Mouse (Mus musculus): ENCODE data around the gene Olfr1394. TPM values are rescaled to one million over a fixed set of nuclear protein-coding genes. Genes with fewer than 3 reads are reported as not detected.

Olfr1394 gene
- polyA plus RNA-seq, 2 experiments: not detected

DNA sequence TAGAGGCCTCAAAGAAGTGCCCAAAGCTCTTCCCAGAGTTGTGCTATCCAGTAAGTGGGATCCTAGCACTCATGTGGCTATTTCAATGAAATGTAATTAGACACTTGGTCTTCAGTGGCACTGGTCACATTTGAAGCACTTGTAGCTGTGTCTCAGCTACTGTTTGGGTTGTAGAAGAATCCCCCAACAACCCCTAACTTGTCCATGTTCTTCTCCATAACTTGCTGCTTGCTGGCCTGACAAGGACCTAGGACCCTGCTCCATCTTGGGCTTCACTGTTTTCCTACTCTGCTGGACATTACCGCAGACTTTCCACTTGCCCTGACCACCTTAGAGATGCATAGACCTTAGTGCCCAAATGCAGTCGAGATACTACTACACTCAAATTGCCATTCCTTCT, 47.9 kb downstream of the Olfr1394 start:
- TF ChIP-seq CTCF (IDR thresholded peaks at IDR 0.05; ENCODE audit: low read depth): no peak
- 41% methylated on average over 2 of the region's 2 CpGs for WGBS (ENCODE audit: insufficient replicate concordance)

DNA sequence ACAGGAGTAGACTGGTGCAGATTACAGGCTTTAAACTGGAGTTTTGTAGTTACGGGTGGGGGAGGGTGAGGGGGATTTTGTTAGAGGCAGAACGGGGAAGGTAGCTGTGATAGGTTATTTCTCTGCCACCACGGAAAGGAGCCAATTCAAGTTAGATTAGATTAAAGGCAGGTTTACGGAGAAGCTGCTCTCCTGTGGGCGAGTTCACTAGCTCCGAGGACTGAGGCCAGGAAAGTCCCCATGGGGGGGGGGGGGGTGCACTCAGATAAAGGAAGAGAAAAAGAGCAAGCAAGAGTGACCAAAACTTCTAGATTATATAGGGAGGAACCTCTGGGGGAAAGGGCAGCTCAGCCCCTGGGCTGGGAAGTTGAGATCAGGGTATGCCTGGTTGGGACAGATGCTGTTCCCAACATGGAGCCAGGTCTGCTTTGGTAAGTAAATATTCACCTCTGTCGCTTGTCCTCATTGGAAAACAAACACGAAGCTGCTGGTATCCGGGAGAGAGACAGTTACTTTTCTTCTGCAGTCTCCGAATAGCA, 48.4 kb downstream of the Olfr1394 start:
- TF ChIP-seq CTCF (IDR thresholded peaks at IDR 0.05; ENCODE audit: low read depth): no peak
- no peak for TF ChIP-seq EP300 (IDR thresholded peaks at IDR 0.05; ENCODE audit: low read depth)
- WGBS (ENCODE audit: insufficient replicate concordance): under 1% methylated on average over 10 of the region's 10 CpGs
- DNase-seq (ENCODE audit: low read depth in 3 of 3, low spot score in 3 of 3): peak in 1 of 3 experiments; percentile 58
- peaks cover 28 to 33% of the 10 kb centered on the region in 2 experiments for H3K4me1 ChIP-seq (replicated peaks; ENCODE audit: control insufficient read depth in 2 of 2, insufficient read depth in 2 of 2, low read length in 1 of 2)
- ATAC-seq (ENCODE audit: insufficient read depth): peak; percentile 10; the same call in 1 of the 2 replicates
- H3K4me3 ChIP-seq (ENCODE audit: insufficient read depth in 1 of 2, low read depth in 2 of 2, low read length in 2 of 2): peak overlapping the region; percentile 88 to 90
- no peaks in the 10 kb centered on the region for H3K9me3 ChIP-seq (ENCODE audit: control insufficient read depth, low read length)
- no peaks in the 10 kb centered on the region for H3K27me3 ChIP-seq (ENCODE audit: control insufficient read depth, insufficient read depth, low read length)
- H3K4me2 ChIP-seq (ENCODE audit: low read depth): peak overlapping the region; percentile 93
- H3K9ac ChIP-seq (replicated peaks): peak overlapping the region; percentile 96
- no peaks in the 10 kb centered on the region for H3K36me3 ChIP-seq (replicated peaks; ENCODE audit: control insufficient read depth, insufficient read depth, low read depth)
- H3K27ac ChIP-seq: peak overlapping the region; percentile 94

More for the DNA sequence above, 47.9 kb downstream of the Olfr1394 start:
- no peak for ATAC-seq (ENCODE audit: insufficient read depth)
- no peak for DNase-seq (ENCODE audit: low read depth in 3 of 3, low spot score in 3 of 3)
- no peaks in the 10 kb centered on the region for H3K36me3 ChIP-seq (replicated peaks; ENCODE audit: control insufficient read depth, insufficient read depth, low read depth)
- no peaks in the 10 kb centered on the region for H3K9me3 ChIP-seq (ENCODE audit: control insufficient read depth, low read length)
- H3K9ac ChIP-seq (replicated peaks): peak overlapping the region; percentile 96
- H3K4me3 ChIP-seq (ENCODE audit: insufficient read depth in 1 of 2, low read depth in 2 of 2, low read length in 2 of 2): peak overlapping the region; percentile 88 to 90
- H3K27ac ChIP-seq: peak overlapping the region; percentile 94
- H3K4me2 ChIP-seq (ENCODE audit: low read depth): peak overlapping the region; percentile 93
- H3K27me3 ChIP-seq (ENCODE audit: control insufficient read depth, insufficient read depth, low read length): no peaks in the 10 kb centered on the region
- peaks cover 24 to 28% of the 10 kb centered on the region in 2 experiments for H3K4me1 ChIP-seq (replicated peaks; ENCODE audit: control insufficient read depth in 2 of 2, insufficient read depth in 2 of 2, low read length in 1 of 2)

DNA sequence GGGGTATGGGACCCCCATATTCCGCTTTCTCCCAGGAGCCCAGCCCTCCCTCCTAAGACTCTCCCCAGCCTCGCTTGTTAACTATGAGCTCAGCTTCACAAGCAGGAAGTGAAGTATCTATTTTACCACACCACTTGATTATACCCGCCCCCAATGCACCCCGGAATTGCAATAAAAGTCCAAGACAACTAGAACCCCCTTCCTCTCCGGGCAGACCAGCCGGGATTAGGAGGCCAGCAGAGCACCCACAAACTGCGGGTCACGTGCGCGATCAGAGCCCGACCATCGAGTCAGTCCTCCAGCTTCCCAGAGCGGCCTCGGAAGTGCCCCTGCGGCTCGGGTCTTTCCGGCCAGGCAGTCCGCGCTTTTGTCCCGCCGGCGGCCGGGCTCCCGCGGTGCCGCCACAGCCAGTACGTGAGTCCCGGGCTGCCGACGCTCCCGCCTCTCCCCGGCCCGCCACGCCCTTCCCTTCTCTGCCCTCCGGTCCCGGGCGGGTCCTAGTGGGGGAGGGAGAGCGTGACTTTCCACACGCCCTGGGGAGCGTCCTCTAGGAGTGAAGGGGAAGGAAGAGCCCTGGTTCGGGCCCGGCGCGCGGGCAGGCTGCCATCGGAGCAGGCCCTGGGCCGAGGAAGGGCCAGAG, 49.1 kb downstream of the Olfr1394 start, which contains the start of gene Zfp62:
Zfp62 (plus strand) TSS at position 164 of the 640 bp plus-strand sequence.
- no peaks in the 10 kb centered on the region for H3K9me3 ChIP-seq (ENCODE audit: control insufficient read depth, low read length)
- H3K27ac ChIP-seq: peak within 1 kb of the TSS; percentile 94
- no peaks in the 10 kb centered on the region for H3K36me3 ChIP-seq (replicated peaks; ENCODE audit: control insufficient read depth, insufficient read depth, low read depth)
- peak; percentile 50 for TF ChIP-seq EP300 (IDR thresholded peaks at IDR 0.05; ENCODE audit: low read depth)
- no peak; the same call in 1 of the 2 replicates for TF ChIP-seq CTCF (IDR thresholded peaks at IDR 0.05; ENCODE audit: low read depth)
- H3K4me2 ChIP-seq (ENCODE audit: low read depth): peak within 1 kb of the TSS; percentile 93
- H3K27me3 ChIP-seq (ENCODE audit: control insufficient read depth, insufficient read depth, low read length): no peaks in the 10 kb centered on the region
- WGBS (ENCODE audit: insufficient replicate concordance): under 1% methylated on average over 45 of the region's 47 CpGs
- ATAC-seq (ENCODE audit: insufficient read depth): peak; percentile 91
- H3K4me1 ChIP-seq (replicated peaks; ENCODE audit: control insufficient read depth in 2 of 2, insufficient read depth in 2 of 2, low read length in 1 of 2): peaks cover 31 to 36% of the 10 kb centered on the region in 2 experiments
- DNase-seq (ENCODE audit: low read depth in 3 of 3, low spot score in 3 of 3): peak; percentile 83 to 87 (median 85)
- peak within 1 kb of the TSS; percentile 88 to 90 for H3K4me3 ChIP-seq (ENCODE audit: insufficient read depth in 1 of 2, low read depth in 2 of 2, low read length in 2 of 2)
- H3K9ac ChIP-seq (replicated peaks): peak within 1 kb of the TSS; percentile 96

DNA sequence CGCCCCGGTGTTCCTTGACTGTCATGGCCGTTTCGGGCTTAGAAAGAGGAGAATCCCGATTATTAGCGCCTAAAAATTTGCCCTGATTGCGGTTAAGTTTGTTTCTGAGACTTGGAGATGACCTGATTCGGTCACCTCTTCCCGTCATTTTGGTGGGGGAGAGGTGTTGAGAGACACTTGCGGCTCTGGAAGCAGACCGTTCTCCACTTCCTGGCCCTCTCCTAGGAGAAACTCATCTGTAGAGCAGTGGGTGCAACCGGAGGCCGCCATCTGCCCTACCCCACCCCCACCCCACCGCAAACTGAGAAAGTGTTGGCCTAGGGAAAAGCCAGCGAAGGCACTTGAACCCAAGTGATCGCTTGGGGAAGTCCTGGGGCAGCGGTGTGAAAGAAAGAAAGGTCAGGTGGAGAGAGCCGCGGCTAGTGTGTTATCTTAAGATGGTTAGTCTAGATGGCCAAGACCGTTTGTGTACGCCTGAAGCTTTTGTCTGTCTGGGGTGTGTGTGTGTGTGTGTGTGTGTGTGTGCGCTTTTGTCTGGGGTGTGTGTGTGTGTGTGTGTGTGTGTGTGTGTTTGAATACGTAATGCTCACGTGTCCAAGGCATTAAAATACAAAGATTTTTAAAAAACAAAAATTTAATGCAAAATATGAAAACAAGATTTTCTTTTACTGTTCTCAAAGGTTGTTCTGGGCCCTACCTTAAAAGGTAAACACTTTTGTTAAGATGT, 49.8 kb downstream of the Olfr1394 start:
- Histone ChIP-seq H3K27ac (peak overlapping the region; percentile 94), H3K4me3 (ENCODE audit: insufficient read depth in 1 of 2, low read depth in 2 of 2, low read length in 2 of 2) (peak overlapping the region; percentile 88 to 90), H3K4me1 (replicated peaks; ENCODE audit: control insufficient read depth in 2 of 2, insufficient read depth in 2 of 2, low read length in 1 of 2) (peaks cover 34 to 39% of the 10 kb centered on the region in 2 experiments), H3K4me2 (ENCODE audit: low read depth) (peak overlapping the region; percentile 93), H3K36me3 (replicated peaks; ENCODE audit: control insufficient read depth, insufficient read depth, low read depth) (no peaks in the 10 kb centered on the region), H3K9ac (replicated peaks) (peak overlapping the region; percentile 96), H3K9me3 (ENCODE audit: control insufficient read depth, low read length) (no peaks in the 10 kb centered on the region), H3K27me3 (ENCODE audit: control insufficient read depth, insufficient read depth, low read length) (no peaks in the 10 kb centered on the region)
- WGBS (ENCODE audit: insufficient replicate concordance): 0% methylated on average over 24 of the region's 24 CpGs
- ATAC-seq (ENCODE audit: insufficient read depth) (peak; percentile 65), DNase-seq (ENCODE audit: low read depth in 3 of 3, low spot score in 3 of 3) (peak in 2 of 3 experiments; percentile 45 to 57)
- TF ChIP-seq EP300 (IDR thresholded peaks at IDR 0.05; ENCODE audit: low read depth) (no peak), CTCF (IDR thresholded peaks at IDR 0.05; ENCODE audit: low read depth) (no peak)
